ENCODE assay signal across 16 mouse cellular contexts in the genomic region with DNA sequence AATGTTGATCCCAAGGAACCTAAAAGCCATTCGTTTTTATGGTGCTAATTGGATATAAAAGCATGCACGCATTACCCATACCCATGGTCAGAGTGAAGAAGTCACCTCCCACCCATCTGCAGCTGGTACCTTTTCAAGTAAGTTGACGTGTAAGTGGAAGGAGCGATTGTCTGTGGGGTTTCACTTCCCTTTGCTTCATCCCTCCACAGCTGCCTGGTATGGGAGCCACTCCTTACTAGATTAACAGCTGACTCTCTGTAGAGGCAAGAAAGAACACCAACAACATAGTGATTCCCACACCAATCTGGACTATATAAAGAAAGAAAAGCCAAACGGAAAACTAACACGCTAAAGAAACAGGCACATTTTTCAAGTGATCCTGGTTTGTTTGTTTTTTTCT.
DNase-seq lines count a peak whose midpoint lies in the region; ATAC-seq and TF ChIP-seq lines count a peak whose summit lies in the region.
"Had no signal": no experiment of that assay in that cellular context is flagged by ENCODE, and none has a peak within 500 bp of the region (broad histone marks: within the 10 kb centered on the region; RNA-seq: fewer than 3 reads in every experiment).

No protein-coding gene starts in this region.

- dilution Hi-C loops in CH12.LX (cut with MboI; ENCODE audit: extremely low pct_ligation_motif_present, extremely low pct_unique_long_range_greater_than_20kb, low sequenced_read_pairs), result no loop called here

- H3K4me2 ChIP-seq in CH12.LX (ENCODE audit: insufficient read depth, low read depth, poor library complexity, severe bottlenecking), result no peak overlapping the region
- H3K4me2 ChIP-seq in forebrain, embryonic 15.5 days (replicated peaks), result no peak overlapping the region
- H3K4me2 ChIP-seq: embryonic facial prominence, embryonic 12.5 days; heart, embryonic 12.5 days had no signal

- H3K36me3 ChIP-seq in spleen, adult 2 months (ENCODE audit: control insufficient read depth, insufficient read depth, low read length), result no peaks in the 10 kb centered on the region
- H3K36me3 ChIP-seq in CH12.LX (replicated peaks in 1 of 2; ENCODE audit: control insufficient read depth in 1 of 2, insufficient read depth in 1 of 2, low read length in 1 of 2), result peaks cover 4 to 7% of the 10 kb centered on the region in 2 experiments
- H3K36me3 ChIP-seq in forebrain, embryonic 15.5 days, result peaks cover 23% of the 10 kb centered on the region

- no peaks in the 10 kb centered on the region; the same call in 1 of the 2 replicates for H3K4me1 ChIP-seq in spleen, adult 2 months (ENCODE audit: control insufficient read depth, insufficient read depth, insufficient read length)
- H3K4me1 ChIP-seq in CH12.LX (ENCODE audit: control insufficient read depth in 1 of 2, insufficient read depth in 2 of 2), result peaks cover 10 to 23% of the 10 kb centered on the region in 2 experiments
- H3K4me1 ChIP-seq in forebrain, embryonic 15.5 days, result no peaks in the 10 kb centered on the region
- H3K4me1 ChIP-seq: embryonic facial prominence, embryonic 12.5 days had no signal

- WGBS in spleen, adult 2 months, result 49% methylated on average over 6 of the region's 6 CpGs
- WGBS in forebrain, embryonic 15.5 days, result 85% methylated on average over 6 of the region's 6 CpGs

- H3K9ac ChIP-seq in CH12.LX (ENCODE audit: insufficient read depth, low read depth), result no peak overlapping the region
- H3K9ac ChIP-seq in forebrain, embryonic 15.5 days (replicated peaks), result no peak overlapping the region
- H3K9ac ChIP-seq: embryonic facial prominence, embryonic 12.5 days; heart, embryonic 12.5 days had no signal

- TF ChIP-seq EP300 in CH12.LX (IDR thresholded peaks at IDR 0.05; ENCODE audit: low read length), result peak; percentile 98

- in situ Hi-C loops in CH12.LX (cut with MboI; ENCODE audit: low pct_ligation_motif_present, low pct_unique_long_range_greater_than_20kb, low sequenced_read_pairs), result no loop called here

- no peaks in the 10 kb centered on the region for H3K9me3 ChIP-seq in CH12.LX (replicated peaks; ENCODE audit: low read length)
- H3K9me3 ChIP-seq in forebrain, embryonic 15.5 days, result no peaks in the 10 kb centered on the region
- H3K9me3 ChIP-seq: embryonic facial prominence, embryonic 12.5 days; heart, embryonic 12.5 days had no signal

- H3K4me3 ChIP-seq in spleen, adult 2 months (ENCODE audit: extremely low read depth, insufficient read depth, insufficient read length), result no peak overlapping the region
- H3K4me3 ChIP-seq in CH12.LX (replicated peaks in 1 of 3; ENCODE audit: low read depth in 2 of 3, low read length in 2 of 3, poor library complexity in 1 of 3), result no peak overlapping the region
- H3K4me3 ChIP-seq in forebrain, embryonic 15.5 days, result no peak overlapping the region
- H3K4me3 ChIP-seq: embryonic facial prominence, embryonic 12.5 days; heart, embryonic 12.5 days had no signal

- no peaks in the 10 kb centered on the region for H3K79me2 ChIP-seq in CH12.LX (replicated peaks; ENCODE audit: control insufficient read depth, extremely low read depth, insufficient read depth, poor library complexity, severe bottlenecking)

- H3K27me3 ChIP-seq in spleen, adult 2 months (ENCODE audit: control insufficient read depth, insufficient read depth, low read length), result no peaks in the 10 kb centered on the region
- H3K27me3 ChIP-seq in CH12.LX (replicated peaks), result no peaks in the 10 kb centered on the region
- H3K27me3 ChIP-seq in forebrain, embryonic 15.5 days, result no peaks in the 10 kb centered on the region
- H3K27me3 ChIP-seq: embryonic facial prominence, embryonic 12.5 days; heart, embryonic 12.5 days had no signal

- H3K27ac ChIP-seq in spleen, adult 2 months (ENCODE audit: insufficient read depth, low read length), result no peak overlapping the region
- H3K27ac ChIP-seq in CH12.LX (ENCODE audit: insufficient read depth, low read depth), result no peak overlapping the region
- no peak overlapping the region for H3K27ac ChIP-seq in forebrain, embryonic 15.5 days (replicated peaks)
- H3K27ac ChIP-seq: embryonic facial prominence, embryonic 12.5 days had no signal

- peak; percentile 18 to 41 for DNase-seq in spleen, adult 2 months (ENCODE audit: low read depth in 1 of 2, low spot score in 2 of 2)
- no peak for DNase-seq in spleen, postnatal 14 days (ENCODE audit: low spot score in 2 of 2)
- DNase-seq in CH12.LX (ENCODE audit: extremely low read depth), result peak; percentile 77
- no peak for DNase-seq in layer of hippocampus, adult 8-10 months (ENCODE audit: low spot score in 2 of 2)
- DNase-seq: adrenal gland, postnatal 10 days; cerebellum, adult 11 months; cerebellum, adult 8-10 months; cerebellum, postnatal 14 days; gastrocnemius, postnatal 10 days had no signal

- TF ChIP-seq POLR2A in spleen, adult 2 months (IDR thresholded peaks at IDR 0.05; ENCODE audit: low read depth, low read length), result no peak
- no peak for TF ChIP-seq POLR2A in CH12.LX (IDR thresholded peaks at IDR 0.05; ENCODE audit: low read depth, low read length)

- no peak for TF ChIP-seq CTCF in spleen, adult 2 months (IDR thresholded peaks at IDR 0.05; ENCODE audit: extremely low read depth, insufficient read depth, insufficient read length, insufficient replicate concordance)
- no peak for TF ChIP-seq CTCF in CH12.LX (conservative IDR thresholded peaks at IDR 0.05 in 1 of 2, IDR thresholded peaks at IDR 0.05 in 1 of 2; ENCODE audit: low read depth in 2 of 2, low read length in 2 of 2)

- 0 out of 2 replicates have a peak, but pooled peaks have one; percentile 17 for ATAC-seq in monocyte, adult 5-6 weeks (replicated peaks; ENCODE audit: insufficient number of reproducible peaks, low FRiP score, low TSS enrichment, poor library complexity, severe bottlenecking)
- no peak for ATAC-seq in forebrain, embryonic 15.5 days (replicated peaks)
- ATAC-seq: CD4-positive, CD25-positive, alpha-beta regulatory T cell, adult 4 months; forebrain, embryonic 16.5 days; hindbrain, embryonic 16.5 days had no signal

- TF ChIP-seq RAD21 in CH12.LX (IDR thresholded peaks at IDR 0.05; ENCODE audit: low read depth, low read length), result no peak

TF ChIP-seq in CH12.LX, 34 proteins besides CTCF, POLR2A, EP300 and RAD21:
- TF ChIP-seq UBTF (IDR thresholded peaks at IDR 0.05; ENCODE audit: low read depth, low read length), result no peak
- no peak for TF ChIP-seq POLR2AphosphoS2 (IDR thresholded peaks at IDR 0.05; ENCODE audit: low read depth, low read length)
- no peak for TF ChIP-seq ZC3H11A (IDR thresholded peaks at IDR 0.05; ENCODE audit: low read depth, low read length)
- 0 out of 2 replicates have a peak, but pooled peaks have one; percentile 34 for TF ChIP-seq MAZ (IDR thresholded peaks at IDR 0.05; ENCODE audit: low read depth, low read length)
- no peak for TF ChIP-seq USF1 (IDR thresholded peaks at IDR 0.05; ENCODE audit: low read depth, low read length)
- TF ChIP-seq ZNF384 (IDR thresholded peaks at IDR 0.05; ENCODE audit: low read depth, low read length), result no peak
- TF ChIP-seq HCFC1 (IDR thresholded peaks at IDR 0.05; ENCODE audit: low read depth, low read length), result no peak
- no peak for TF ChIP-seq TBP (conservative IDR thresholded peaks at IDR 0.05; ENCODE audit: low read depth, low read length)
- no peak; the same call in 1 of the 2 replicates for TF ChIP-seq NRF1 (IDR thresholded peaks at IDR 0.05; ENCODE audit: low read depth, low read length)
- peak; percentile 74; the same call in 1 of the 2 replicates for TF ChIP-seq SIN3A (IDR thresholded peaks at IDR 0.05; ENCODE audit: low read length)
- TF ChIP-seq SMC3 (IDR thresholded peaks at IDR 0.05; ENCODE audit: low read depth, low read length), result no peak
- TF ChIP-seq E2F4 (IDR thresholded peaks at IDR 0.05; ENCODE audit: insufficient replicate concordance, low read depth, low read length), result no peak
- peak; percentile 84 for TF ChIP-seq ETS1 (conservative IDR thresholded peaks at IDR 0.05; ENCODE audit: low read depth, low read length)
- TF ChIP-seq IRF4 (IDR thresholded peaks at IDR 0.05; ENCODE audit: low read depth, low read length), result peak; percentile 98
- no peak for TF ChIP-seq ZMIZ1 (IDR thresholded peaks at IDR 0.05; ENCODE audit: low read depth, low read length)
- TF ChIP-seq RCOR1 (conservative IDR thresholded peaks at IDR 0.05; ENCODE audit: low read depth, low read length), result peak; percentile 92
- TF ChIP-seq BHLHE40 (IDR thresholded peaks at IDR 0.05; ENCODE audit: low read depth, low read length), result peak; percentile 52; the same call in 1 of the 2 replicates
- TF ChIP-seq USF2 (conservative IDR thresholded peaks at IDR 0.05; ENCODE audit: low read depth, low read length), result no peak
- no peak for TF ChIP-seq GABPA (IDR thresholded peaks at IDR 0.05; ENCODE audit: insufficient replicate concordance, low read depth, low read length)
- peak; percentile 60; the same call in 1 of the 2 replicates for TF ChIP-seq JUN (IDR thresholded peaks at IDR 0.05; ENCODE audit: insufficient read depth, low read depth, low read length)
- no peak for TF ChIP-seq MYC (IDR thresholded peaks at IDR 0.05; ENCODE audit: low read depth, low read length)
- 0 out of 2 replicates have a peak, but pooled peaks have one; percentile 12 for TF ChIP-seq MAX (IDR thresholded peaks at IDR 0.05; ENCODE audit: low read length)
- TF ChIP-seq PAX5 (IDR thresholded peaks at IDR 0.05; ENCODE audit: low read length), result no peak
- TF ChIP-seq MXI1 (IDR thresholded peaks at IDR 0.05; ENCODE audit: low read depth, low read length), result no peak
- TF ChIP-seq ZKSCAN1 (IDR thresholded peaks at IDR 0.05; ENCODE audit: borderline replicate concordance, low read depth, low read length), result no peak
- TF ChIP-seq CHD1 (IDR thresholded peaks at IDR 0.05; ENCODE audit: low read depth, low read length), result no peak
- TF ChIP-seq NELFE (IDR thresholded peaks at IDR 0.05; ENCODE audit: low read depth, low read length), result no peak
- TF ChIP-seq ELF1 (IDR thresholded peaks at IDR 0.05; ENCODE audit: low read depth, low read length), result no peak
- peak; percentile 98 for TF ChIP-seq TCF12 (IDR thresholded peaks at IDR 0.05; ENCODE audit: low read depth, low read length)
- TF ChIP-seq MAFK (IDR thresholded peaks at IDR 0.05; ENCODE audit: insufficient replicate concordance, low read length), result no peak
- 0 out of 2 replicates have a peak, but pooled peaks have one; percentile 63 for TF ChIP-seq MEF2A (IDR thresholded peaks at IDR 0.05; ENCODE audit: borderline replicate concordance, low read depth, low read length)
- 0 out of 2 replicates have a peak, but pooled peaks have one; percentile 20 for TF ChIP-seq CHD2 (IDR thresholded peaks at IDR 0.05; ENCODE audit: low read length)
- no peak for TF ChIP-seq KAT2A (IDR thresholded peaks at IDR 0.05; ENCODE audit: insufficient replicate concordance, low read length)
- TF ChIP-seq JUND (conservative IDR thresholded peaks at IDR 0.05; ENCODE audit: low read depth, low read length), result peak; percentile 60; the same call in 1 of the 2 replicates

Comparison
In these comparisons a context has a peak if more than half of its experiments do, and no peak if none do; other contexts are left out.
1. DNase-seq: peak in spleen, adult 2 months (2 of 2) and CH12.LX (single experiment); none in spleen, postnatal 14 days (0 of 2) and layer of hippocampus, adult 8-10 months (0 of 2).